Mouse (Mus musculus) embryonic stem cell, embryonic (primary cell): ENCODE measurements around the gene A830031A19Rik.

Source experiments
- CTCF ChIA-PET, 4 experiments: fragments of 300-600 bp in 2 of 4; fragments of 350-600 bp in 2 of 4; sonication (Branson Sonifier 250); formaldehyde crosslinking; loops; one replicate each; lab custom pipeline; 2022; ENCODE audit warnings: inconsistent platforms in 2 of 4; lab: Charles Lee
- POLR2A ChIA-PET, 4 experiments: fragments of 300-600 bp in 2 of 4; fragments of 350-600 bp in 2 of 4; sonication (Branson Sonifier 250); formaldehyde crosslinking; loops; one replicate each; lab custom pipeline; 2022; ENCODE audit warnings: antibody characterized with exemption in 4 of 4, inconsistent platforms in 1 of 4; lab: Charles Lee

Gene A830031A19Rik

GRCm38 (mm10) chr11:24074634-24075104 lies at the start of gene A830031A19Rik:
Gene A830031A19Rik (minus strand): TSS chr11:24075054.
- ChIA-PET POLR2A (interaction anchor here in 1 of 4 experiments (0.6 kb wide), 1 partner anchor 164 kb away, joined by 3 read pairs; no protein-coding TSS in a partner anchor), CTCF (interaction anchor here in 1 of 4 experiments (0.6 kb wide), 1 partner anchor 1020 kb away, joined by 3 read pairs; no protein-coding TSS in a partner anchor)

- CTCF ChIA-PET: no interaction called here
- POLR2A ChIA-PET: interaction anchor here in 1 of 4 experiments (0.5 kb wide), 1 partner anchor 78 kb away, joined by 3 read pairs; no protein-coding TSS in a partner anchor
Observed at GRCm38 (mm10) chr11:24123991-24124390, 49.1 kb upstream of the A830031A19Rik start.

- ChIA-PET CTCF (no interaction called here), POLR2A (interaction anchor here in 1 of 4 experiments (0.7 kb wide), 1 partner anchor 190 kb away, joined by 3 read pairs; no protein-coding TSS in a partner anchor)
Observed at GRCm38 (mm10) chr11:24122899-24123298, 48.0 kb upstream of the A830031A19Rik start.

GRCm38 (mm10) chr11:24121136-24121535 lies 46.3 kb upstream of the A830031A19Rik start:
- ChIA-PET CTCF (interaction anchor here in 1 of 4 experiments (0.5 kb wide), 1 partner anchor 43 kb away, joined by 3 read pairs; the partner anchor contains the start of gene Bcl11a), POLR2A (no interaction called here)

- CTCF ChIA-PET: no interaction called here
- POLR2A ChIA-PET: no interaction called here
Observed at GRCm38 (mm10) chr11:24116582-24117318, 41.9 kb upstream of the A830031A19Rik start.

GRCm38 (mm10) chr11:24116041-24116440 lies 41.2 kb upstream of the A830031A19Rik start:
- POLR2A ChIA-PET: no interaction called here
- CTCF ChIA-PET: no interaction called here

GRCm38 (mm10) chr11:24115017-24115752 lies 40.3 kb upstream of the A830031A19Rik start:
- ChIA-PET CTCF (interaction anchor here in 1 of 4 experiments (0.6 kb wide), 1 partner anchor 23 kb away, joined by 3 read pairs; no protein-coding TSS in a partner anchor), POLR2A (no interaction called here)

- ChIA-PET CTCF (no interaction called here), POLR2A (interaction anchor here in 1 of 4 experiments (0.9 kb wide), 1 partner anchor 10 kb away, joined by 4 read pairs; no protein-coding TSS in a partner anchor)
Observed at GRCm38 (mm10) chr11:24111720-24112119, 36.9 kb upstream of the A830031A19Rik start.

GRCm38 (mm10) chr11:24110113-24110512 lies 35.3 kb upstream of the A830031A19Rik start:
- ChIA-PET POLR2A (interaction anchor here (0.6 to 1.2 kb wide), 6 partner anchors 15 to 542 kb away, joined by 3 to 4 read pairs (median 4); no protein-coding TSS in a partner anchor), CTCF (interaction anchor here in 1 of 4 experiments (0.8 kb wide), 1 partner anchor 82 kb away, joined by 3 read pairs; no protein-coding TSS in a partner anchor)

- ChIA-PET CTCF (interaction anchor here in 1 of 4 experiments (0.8 kb wide), 1 partner anchor 83 kb away, joined by 3 read pairs; no protein-coding TSS in a partner anchor), POLR2A (interaction anchor here in 2 of 4 experiments (1.0 to 1.2 kb wide), 3 partner anchors 18 to 77 kb away, joined by 3 to 4 read pairs (median 4); no protein-coding TSS in a partner anchor)
Observed at GRCm38 (mm10) chr11:24109388-24109787, 34.5 kb upstream of the A830031A19Rik start.

- ChIA-PET CTCF (no interaction called here), POLR2A (interaction anchor here in 1 of 4 experiments (1.0 kb wide), 1 partner anchor 76 kb away, joined by 4 read pairs; no protein-coding TSS in a partner anchor)
Observed at GRCm38 (mm10) chr11:24108974-24109373, 34.1 kb upstream of the A830031A19Rik start.

GRCm38 (mm10) chr11:24107414-24107813 lies 32.6 kb upstream of the A830031A19Rik start:
- ChIA-PET CTCF (no interaction called here), POLR2A (no interaction called here)

GRCm38 (mm10) chr11:24103128-24103742 lies 28.4 kb upstream of the A830031A19Rik start:
- POLR2A ChIA-PET: interaction anchor here in 1 of 4 experiments (0.5 kb wide), 1 partner anchor 67 kb away, joined by 3 read pairs; no protein-coding TSS in a partner anchor
- CTCF ChIA-PET: no interaction called here

- CTCF ChIA-PET: no interaction called here
- POLR2A ChIA-PET: no interaction called here
Observed at GRCm38 (mm10) chr11:24102372-24102771, 27.5 kb upstream of the A830031A19Rik start.

GRCm38 (mm10) chr11:24101625-24102024 lies 26.8 kb upstream of the A830031A19Rik start:
- CTCF ChIA-PET: no interaction called here
- POLR2A ChIA-PET: no interaction called here

GRCm38 (mm10) chr11:24100449-24101070 lies 25.7 kb upstream of the A830031A19Rik start:
- POLR2A ChIA-PET: interaction anchor here in 1 of 4 experiments (0.9 kb wide), 1 partner anchor 40 kb away, joined by 3 read pairs; no protein-coding TSS in a partner anchor
- CTCF ChIA-PET: no interaction called here

- POLR2A ChIA-PET: interaction anchor here in 2 of 4 experiments (0.6 kb wide), 2 partner anchors 11 to 115 kb away, joined by 3 read pairs; no protein-coding TSS in a partner anchor
- CTCF ChIA-PET: interaction anchor here in 1 of 4 experiments (0.7 kb wide), 1 partner anchor 18 kb away, joined by 3 read pairs; no protein-coding TSS in a partner anchor
Observed at GRCm38 (mm10) chr11:24099886-24100293, 25.0 kb upstream of the A830031A19Rik start.

- CTCF ChIA-PET: no interaction called here
- POLR2A ChIA-PET: no interaction called here
Observed at GRCm38 (mm10) chr11:24099215-24099614, 24.4 kb upstream of the A830031A19Rik start.
